Mouse (Mus musculus) small intestine, adult 2 months (tissue): ENCODE measurements at regions not wholly inside any gene's neighbourhood (a gene's known extent, or its start where the extent isn't known, plus 50 kb on each side); places are given as distances from the start of the nearest gene placed in this dataset.

Experiments
- H3K27ac ChIP-seq: fragments of 200-500 bp; 2 replicates; pipeline ENCODE4 v1.5.1; 2012; ENCODE audit warnings: low read depth, low read length, control low read depth, inconsistent platforms; ENCODE audit not compliant: insufficient read depth
- H3K27me3 ChIP-seq: fragments of 200-500 bp; 2 replicates; pipeline ENCODE4 v1.6.1; 2012; ENCODE audit warnings: mild to moderate bottlenecking, moderate library complexity, low read length, inconsistent platforms; ENCODE audit not compliant: control insufficient read depth, insufficient read depth
- H3K36me3 ChIP-seq: fragments of 200-500 bp; 2 replicates; pipeline ENCODE4 v1.6.1; 2012; ENCODE audit warnings: mild to moderate bottlenecking, low read length, control low read depth, inconsistent platforms; ENCODE audit not compliant: control insufficient read depth, insufficient read depth
- H3K4me1 ChIP-seq: fragments of 200-500 bp; 2 replicates; pipeline ENCODE4 v1.6.1; 2012; ENCODE audit warnings: low read length, inconsistent platforms, mixed read lengths; ENCODE audit not compliant: control insufficient read depth, insufficient read depth, insufficient read length
- H3K4me3 ChIP-seq: fragments of 200-500 bp; 2 replicates; pipeline ENCODE4 v1.5.1; 2012; ENCODE audit warnings: low read depth, mild to moderate bottlenecking, control low read depth, inconsistent platforms, low read length, moderate library complexity
- CTCF ChIP-seq: fragments of 200-500 bp; IDR thresholded peaks from 2 replicates; pipeline ENCODE4 v1.5.1; 2012; ENCODE audit warnings: low read depth, mild to moderate bottlenecking, control low read depth, inconsistent platforms, low read length, moderate library complexity, mixed read lengths; ENCODE audit not compliant: insufficient replicate concordance, insufficient read length; ENCODE audit errors: extremely low read depth
- POLR2A ChIP-seq: fragments of 200-500 bp; IDR thresholded peaks from 2 replicates; pipeline ENCODE4 v1.6.1; 2012; ENCODE audit warnings: low read depth, mild to moderate bottlenecking, control low read depth, inconsistent platforms, low read length, moderate library complexity
- WGBS: fragments of 180-500 bp; shearing (Covaris S2); methylation state at CpG from one replicate; pipeline ENCODE4 v1.1.7; 2018; 5-methylcytosine and 5-hydroxymethylcytosine counted together

DNA sequence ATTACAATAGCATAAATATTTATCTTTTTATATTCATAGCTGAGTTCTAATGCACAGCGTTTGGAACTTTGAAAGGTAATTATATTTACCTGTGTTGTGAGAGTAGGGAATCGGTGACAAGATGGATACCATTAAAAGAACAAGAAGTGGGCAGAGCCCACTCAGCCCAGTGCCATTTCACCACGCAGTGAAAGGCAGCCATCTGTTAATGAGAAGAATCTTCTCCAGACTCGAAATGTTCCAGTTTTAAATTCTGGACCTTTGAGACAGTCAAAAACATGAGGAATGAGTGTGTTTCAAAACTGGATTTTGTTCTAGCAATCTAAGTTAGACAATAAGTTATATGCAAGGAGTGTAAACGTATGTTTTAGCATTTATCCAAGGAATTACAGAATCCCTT, 410.4 kb downstream of the Tmem161b start:
- 63% methylated on average over 5 of the region's 5 CpGs for WGBS
- Histone ChIP-seq H3K36me3 (no peaks in the 10 kb centered on the region), H3K4me1 (no peaks in the 10 kb centered on the region), H3K27ac (no peak overlapping the region), H3K27me3 (no peaks in the 10 kb centered on the region), H3K4me3 (no peak overlapping the region)
- TF ChIP-seq CTCF (no peak), POLR2A (no peak)

DNA sequence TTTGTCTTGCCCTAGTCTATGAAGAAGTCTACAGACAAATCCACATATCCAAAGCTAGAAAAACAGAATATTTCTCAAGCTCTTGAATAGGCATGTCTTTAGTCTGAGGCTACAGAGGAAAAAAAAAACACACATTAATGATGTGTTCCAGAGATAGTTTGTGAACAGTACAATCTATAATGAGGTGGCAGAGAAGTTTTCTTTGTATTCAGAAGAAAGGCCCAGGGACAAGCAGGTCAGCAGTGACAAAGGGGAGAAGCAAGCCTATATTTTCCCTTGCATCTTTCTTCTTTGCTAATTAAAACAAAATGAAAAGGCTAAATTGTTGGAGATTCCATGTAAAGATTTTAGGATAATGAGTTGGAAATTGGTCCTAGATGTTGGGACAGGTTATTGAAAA, 414.7 kb downstream of the Tmem161b start:
- Histone ChIP-seq H3K4me1 (no peaks in the 10 kb centered on the region), H3K36me3 (no peaks in the 10 kb centered on the region), H3K27me3 (no peaks in the 10 kb centered on the region), H3K4me3 (no peak overlapping the region), H3K27ac (no peak overlapping the region)
- TF ChIP-seq POLR2A (no peak), CTCF (no peak)

DNA sequence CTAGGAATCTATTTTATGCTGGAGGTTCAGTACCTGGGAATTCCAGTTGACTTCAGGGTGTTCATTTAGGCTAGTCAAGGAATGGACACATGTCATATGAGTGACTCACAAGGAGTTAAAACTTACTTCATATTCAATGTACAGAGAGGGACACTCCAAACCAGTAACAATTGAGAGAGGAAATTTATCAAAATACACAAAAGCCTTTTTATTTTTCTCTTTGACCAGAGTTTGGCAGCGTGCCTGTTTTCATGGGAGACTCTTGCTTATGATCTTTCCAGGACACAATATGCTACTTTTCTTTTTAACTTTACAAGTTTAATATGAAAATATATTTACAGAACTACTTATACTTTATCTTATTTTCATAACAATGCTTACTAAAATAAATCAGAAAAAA, 415.5 kb downstream of the Tmem161b start:
- Histone ChIP-seq H3K4me3 (no peak overlapping the region), H3K27ac (no peak overlapping the region), H3K4me1 (no peaks in the 10 kb centered on the region), H3K36me3 (no peaks in the 10 kb centered on the region), H3K27me3 (no peaks in the 10 kb centered on the region)
- WGBS, result 75% methylated on average over 1 of the region's 1 CpGs
- TF ChIP-seq POLR2A, result no peak
- no peak for TF ChIP-seq CTCF

DNA sequence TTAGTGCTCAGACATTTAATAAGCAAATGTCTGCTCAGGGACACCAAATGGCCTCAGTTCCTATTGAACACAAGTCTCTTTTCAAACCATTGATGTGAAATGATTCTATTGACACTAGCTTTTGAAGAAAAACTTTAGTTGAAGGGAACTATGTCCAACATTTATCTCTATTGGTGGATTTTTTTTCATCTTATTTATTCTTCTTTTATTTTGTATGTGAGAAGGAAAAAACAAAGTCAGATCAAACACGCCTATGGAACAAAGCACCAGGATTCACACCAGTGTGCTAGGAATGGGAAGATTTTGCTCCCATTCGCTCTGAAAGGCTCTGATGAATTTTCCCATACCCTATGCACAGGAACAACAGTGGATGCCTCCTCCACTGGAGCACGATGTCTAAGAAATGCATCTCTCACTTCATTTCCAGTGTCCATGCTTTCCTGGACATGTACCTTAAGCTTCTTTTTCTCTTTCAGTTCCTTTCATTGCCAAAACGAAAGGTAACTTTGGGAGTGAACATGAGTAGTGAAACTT, 416.4 kb downstream of the Tmem161b start:
- H3K27me3 ChIP-seq, result no peaks in the 10 kb centered on the region
- H3K36me3 ChIP-seq, result no peaks in the 10 kb centered on the region
- no peak for TF ChIP-seq CTCF
- H3K4me3 ChIP-seq, result no peak overlapping the region
- no peaks in the 10 kb centered on the region for H3K4me1 ChIP-seq
- no peak overlapping the region for H3K27ac ChIP-seq
- WGBS, result 78% methylated on average over 4 of the region's 4 CpGs

GRCm38 (mm10) chr13:84639087-84640022, 417.3 kb downstream of the Tmem161b start:
- H3K4me3 ChIP-seq, result no peak overlapping the region
- no peak overlapping the region for H3K27ac ChIP-seq
- H3K36me3 ChIP-seq, result no peaks in the 10 kb centered on the region
- WGBS, result 65% methylated on average over 6 of the region's 6 CpGs
- no peak for TF ChIP-seq CTCF
- no peak for TF ChIP-seq POLR2A
- H3K27me3 ChIP-seq, result no peaks in the 10 kb centered on the region
- H3K4me1 ChIP-seq, result no peaks in the 10 kb centered on the region

DNA sequence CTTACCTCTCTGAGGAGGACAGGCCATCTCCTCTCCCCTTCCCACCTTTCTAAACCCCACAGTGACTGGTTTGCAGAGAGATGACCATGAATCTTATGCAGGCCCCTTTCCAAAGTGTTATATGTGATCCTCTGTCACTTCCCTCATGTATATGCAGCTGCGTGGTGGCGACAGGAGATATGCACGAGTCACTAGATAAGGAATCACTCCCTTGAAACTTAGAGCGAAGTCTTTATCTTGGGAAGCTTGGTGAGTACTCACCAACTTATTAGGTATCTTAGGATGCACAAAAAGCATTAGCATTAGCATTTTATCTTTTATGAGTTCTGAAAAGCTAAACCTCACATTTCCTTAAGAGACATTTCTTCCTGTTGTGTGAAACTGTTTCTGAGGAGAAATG, 421.9 kb downstream of the Tmem161b start:
- WGBS, result 76% methylated on average over 4 of the region's 4 CpGs
- H3K27ac ChIP-seq, result no peak overlapping the region
- no peak for TF ChIP-seq CTCF
- TF ChIP-seq POLR2A, result no peak
- no peak overlapping the region for H3K4me3 ChIP-seq
- no peaks in the 10 kb centered on the region for H3K36me3 ChIP-seq
- no peaks in the 10 kb centered on the region for H3K4me1 ChIP-seq
- H3K27me3 ChIP-seq, result no peaks in the 10 kb centered on the region

- 52% methylated on average over 1 of the region's 1 CpGs for WGBS
- TF ChIP-seq CTCF (no peak), POLR2A (no peak)
- no peak overlapping the region for H3K4me3 ChIP-seq
- no peak overlapping the region for H3K27ac ChIP-seq
- no peaks in the 10 kb centered on the region for H3K36me3 ChIP-seq
- no peaks in the 10 kb centered on the region for H3K27me3 ChIP-seq
- H3K4me1 ChIP-seq, result no peaks in the 10 kb centered on the region
Measured at GRCm38 (mm10) chr13:84646899-84647298, 424.8 kb downstream of the Tmem161b start.
